ENCODE assay signal across 28 mouse cellular contexts in the genomic region with DNA sequence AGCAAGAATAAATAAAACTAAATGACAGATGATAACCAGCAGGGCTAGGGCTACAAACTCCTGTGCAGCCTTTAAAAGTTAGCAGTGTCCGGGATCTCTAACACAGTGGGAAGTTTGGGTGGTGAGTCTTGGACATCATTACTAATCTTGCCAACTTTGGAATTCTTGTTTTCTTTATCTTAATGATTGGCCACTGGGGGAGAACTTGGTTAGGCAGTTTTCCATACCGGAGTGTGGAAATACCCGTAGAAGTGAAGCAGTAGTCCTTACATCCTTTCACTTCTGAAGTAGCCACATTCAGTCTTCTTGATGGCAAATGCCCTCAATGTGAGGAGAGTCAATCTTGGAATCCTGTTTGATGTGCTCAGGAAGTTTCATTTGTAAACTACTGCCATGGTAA. TPM values are rescaled to one million over a fixed set of nuclear protein-coding genes. Genes with fewer than 3 reads are reported as not detected.
A peak's percentile ranks its signal among the peaks of the same experiment; 100 is the strongest.
DNase-seq lines count a peak whose midpoint lies in the region; ATAC-seq and TF ChIP-seq lines count a peak whose summit lies in the region.
"Had no signal": no experiment of that assay in that cellular context is flagged by ENCODE, and none has a peak within 500 bp of the region (broad histone marks: within the 10 kb centered on the region; RNA-seq: fewer than 3 reads in every experiment).

No protein-coding gene starts in this region.

- H3ac ChIP-seq in myocyte (ENCODE audit: control insufficient read depth, insufficient read length) = no peak overlapping the region

- H3K27ac ChIP-seq in intestine, embryonic 14.5 days (ENCODE audit: low read depth) = no peak overlapping the region
- no peak overlapping the region for H3K27ac ChIP-seq in intestine, embryonic 15.5 days
- H3K27ac ChIP-seq: embryonic facial prominence, embryonic 10.5 days; embryonic facial prominence, embryonic 12.5 days; forebrain, embryonic 10.5 days; forebrain, embryonic 12.5 days had no signal

- H3K4me1 ChIP-seq in intestine, embryonic 14.5 days (replicated peaks; ENCODE audit: control insufficient read depth, insufficient read depth, low read length) = peaks cover 24% of the 10 kb centered on the region
- peaks cover 5% of the 10 kb centered on the region; the same call in 1 of the 2 replicates for H3K4me1 ChIP-seq in intestine, embryonic 15.5 days (replicated peaks)
- H3K4me1 ChIP-seq: embryonic facial prominence, embryonic 12.5 days; forebrain, embryonic 12.5 days had no signal

- no peaks in the 10 kb centered on the region for H3K27me3 ChIP-seq in intestine, embryonic 14.5 days (replicated peaks; ENCODE audit: control insufficient read depth, insufficient read depth, low read length)
- no peaks in the 10 kb centered on the region for H3K27me3 ChIP-seq in intestine, embryonic 15.5 days (replicated peaks)
- no peaks in the 10 kb centered on the region for H3K27me3 ChIP-seq in myocyte (ENCODE audit: control insufficient read depth, insufficient read depth, insufficient read length)
- H3K27me3 ChIP-seq: CH12.LX; embryonic facial prominence, embryonic 12.5 days; Patski had no signal

- 89% methylated on average over 3 of the region's 3 CpGs for WGBS in intestine, embryonic 14.5 days
- WGBS in intestine, embryonic 15.5 days = 78% methylated on average over 3 of the region's 3 CpGs

- peaks cover 88% of the 10 kb centered on the region for H3K79me2 ChIP-seq in myocyte (ENCODE audit: control insufficient read depth, insufficient read depth)

- no peaks in the 10 kb centered on the region for H3K36me3 ChIP-seq in intestine, embryonic 14.5 days (ENCODE audit: control insufficient read depth, insufficient read depth, low read length)
- H3K36me3 ChIP-seq in intestine, embryonic 15.5 days = no peaks in the 10 kb centered on the region
- H3K36me3 ChIP-seq in myocyte (ENCODE audit: control insufficient read depth, insufficient read depth) = no peaks in the 10 kb centered on the region
- H3K36me3 ChIP-seq: embryonic facial prominence, embryonic 12.5 days; forebrain, embryonic 10.5 days; forebrain, embryonic 12.5 days; G1E had no signal

- no peak for TF ChIP-seq POLR2A in myocyte (IDR thresholded peaks at IDR 0.05; ENCODE audit: insufficient read length, low read depth)

- no peak for ATAC-seq in intestine, embryonic 14.5 days (replicated peaks; ENCODE audit: low FRiP score, low TSS enrichment, low read depth)
- ATAC-seq in intestine, embryonic 15.5 days = no peak
- ATAC-seq: activated CD4-positive, CD25-positive, alpha-beta regulatory T cell, adult 4 months; CD4-positive, CD25-positive, alpha-beta regulatory T cell, adult 4 months; forebrain, embryonic 14.5 days; forebrain, postnatal 0 days had no signal

- H3K4me2 ChIP-seq in intestine, embryonic 14.5 days (ENCODE audit: low read length) = no peak overlapping the region
- no peak overlapping the region for H3K4me2 ChIP-seq in intestine, embryonic 15.5 days (replicated peaks)
- H3K4me2 ChIP-seq in myocyte (ENCODE audit: low read depth) = peak overlapping the region; percentile 71
- H3K4me2 ChIP-seq: embryonic facial prominence, embryonic 12.5 days; forebrain, embryonic 12.5 days had no signal

- no peak overlapping the region for H3K4me3 ChIP-seq in intestine, embryonic 14.5 days (ENCODE audit: low read depth, low read length)
- H3K4me3 ChIP-seq in intestine, embryonic 15.5 days (replicated peaks) = no peak overlapping the region
- H3K4me3 ChIP-seq in myocyte = no peak overlapping the region
- H3K4me3 ChIP-seq: embryonic facial prominence, embryonic 10.5 days; embryonic facial prominence, embryonic 12.5 days; erythroblast, embryonic 14.5 days; forebrain, embryonic 10.5 days; forebrain, embryonic 12.5 days had no signal

- H3K9ac ChIP-seq in intestine, embryonic 14.5 days (ENCODE audit: low read length) = no peak overlapping the region
- no peak overlapping the region for H3K9ac ChIP-seq in intestine, embryonic 15.5 days
- H3K9ac ChIP-seq: embryonic facial prominence, embryonic 12.5 days; forebrain, embryonic 12.5 days; forebrain, postnatal 0 days had no signal

- H3K9me3 ChIP-seq in intestine, embryonic 14.5 days (ENCODE audit: control insufficient read depth, low read length) = no peaks in the 10 kb centered on the region
- H3K9me3 ChIP-seq in intestine, embryonic 15.5 days = no peaks in the 10 kb centered on the region
- H3K9me3 ChIP-seq: embryonic facial prominence, embryonic 10.5 days; embryonic facial prominence, embryonic 12.5 days; forebrain, embryonic 10.5 days; forebrain, embryonic 12.5 days; G1E had no signal

- peak; percentile 18 for DNase-seq in intestine, embryonic 14.5 days (ENCODE audit: low spot score)
- DNase-seq in 3T3-L1 (ENCODE audit: low read depth, low spot score) (peak; percentile 75), NIH3T3 (ENCODE audit: low read depth) (peak; percentile 57), liver (no peak)
- no peak for DNase-seq in layer of hippocampus, postnatal 10 days (ENCODE audit: low spot score in 2 of 2)
- DNase-seq: adrenal gland, adult 8-10 months; adrenal gland, postnatal 14 days; adrenal gland, postnatal 36 days; B cell, adult 2 months; cerebellum, adult 11-12 months; cerebellum, adult 2 months; cerebellum, adult 9-10 months; cerebellum, postnatal 10 days; cerebellum, postnatal 25 days; forebrain, postnatal 0 days had no signal

TF ChIP-seq in myocyte, 11 proteins besides CTCF, POLR2A, EP300 and RAD21:
- TF ChIP-seq TCF12 (IDR thresholded peaks at IDR 0.05; ENCODE audit: insufficient read depth, poor library complexity, severe bottlenecking) (no peak), USF1 (IDR thresholded peaks at IDR 0.05; ENCODE audit: low read depth) (no peak), MAX (IDR thresholded peaks at IDR 0.05; ENCODE audit: low read depth) (no peak), REST (IDR thresholded peaks at IDR 0.05; ENCODE audit: insufficient read depth, insufficient read length) (no peak), TCF3 (IDR thresholded peaks at IDR 0.05; ENCODE audit: insufficient read length, low read depth) (no peak), SRF (IDR thresholded peaks at IDR 0.05; ENCODE audit: control insufficient read depth, insufficient read length, low read depth) (no peak), MYOG (IDR thresholded peaks at IDR 0.05; ENCODE audit: control insufficient read depth in 1 of 3, insufficient read depth in 1 of 3, insufficient read length in 2 of 3, low read depth in 2 of 3) (no peak), CEBPB (IDR thresholded peaks at IDR 0.05; ENCODE audit: insufficient read depth, poor library complexity, severe bottlenecking) (no peak), MYOD1 (IDR thresholded peaks at IDR 0.05; ENCODE audit: control insufficient read depth in 1 of 3, insufficient read length in 2 of 3, low read depth in 2 of 3) (no peak), E2F4 (IDR thresholded peaks at IDR 0.05; ENCODE audit: insufficient read depth) (no peak), POLR2AphosphoS2 (IDR thresholded peaks at IDR 0.05; ENCODE audit: insufficient read length, low read depth) (no peak)

RNA-seq across cellular contexts. Expression of a gene that starts 7.0 kb away (rescaled TPM):
- 114 and 132 TPM in 2 replicates for polyA plus RNA-seq in intestine, embryonic 14.5 days (2014; fragmentation: Nextera tagmentation; extraction: Ambion mirVana)
- 94.3 and 98.5 TPM in 2 replicates for polyA plus RNA-seq in intestine, embryonic 15.5 days (2015; fragmentation: Nextera tagmentation; extraction: Ambion mirVana)
- polyA plus RNA-seq in myocyte (2012; fragmentation: generic; extraction: Trizol) = 34.5 TPM
- 1 to 10 TPM; 6.1 to 7.0 TPM for total RNA-seq in layer of hippocampus, postnatal 10 days (2021)
- total RNA-seq: CH12.LX had no signal
- polyA plus RNA-seq: G1E had no signal

Comparison
In these comparisons a context has a peak if more than half of its experiments do, and no peak if none do; other contexts are left out.
1. DNase-seq: peak in intestine, embryonic 14.5 days (single experiment), 3T3-L1 (single experiment) and NIH3T3 (single experiment); none in layer of hippocampus, postnatal 10 days (0 of 2) and liver (single experiment).